Mouse (Mus musculus): Measurements from ENCODE around the gene Abca1. TPM values are rescaled to one million over a fixed set of nuclear protein-coding genes. Genes with fewer than 3 reads are reported as not detected.

Gene Abca1
- polyA plus RNA-seq, 1 experiment from 2014 or later: 6.8 TPM

DNA sequence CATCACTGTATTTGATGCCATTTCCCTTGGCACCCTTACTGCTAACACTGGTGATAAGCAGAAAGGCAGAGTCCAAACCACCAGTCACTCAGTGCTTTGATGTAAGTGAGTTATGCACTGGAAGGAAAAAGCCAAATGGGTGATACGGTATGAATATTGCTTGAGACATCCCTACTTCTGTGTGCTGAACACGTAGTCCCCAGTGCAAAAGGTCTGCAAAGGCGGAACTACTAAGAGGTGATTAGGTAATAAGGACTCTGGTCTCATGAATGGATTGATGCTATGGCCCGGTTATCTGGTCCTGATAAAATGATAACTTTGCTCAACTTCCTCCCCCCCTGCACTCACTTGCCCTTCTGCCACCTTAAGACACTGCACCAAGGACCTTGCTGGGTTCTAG, 26.4 kb upstream of the Abca1 start:
- Histone ChIP-seq H3K9ac (replicated peaks; ENCODE audit: low read depth, low read length) (no peak overlapping the region), H3K4me1 (ENCODE audit: control insufficient read depth, insufficient read depth, low read length) (no peaks in the 10 kb centered on the region), H3K9me3 (ENCODE audit: control insufficient read depth, low read depth, low read length) (no peaks in the 10 kb centered on the region), H3K27ac (ENCODE audit: low read length) (no peak overlapping the region), H3K4me2 (replicated peaks; ENCODE audit: low read depth, low read length) (no peak overlapping the region), H3K36me3 (ENCODE audit: control insufficient read depth, insufficient read depth, low read length) (no peaks in the 10 kb centered on the region), H3K4me3 (ENCODE audit: low read depth, low read length) (no peak overlapping the region), H3K27me3 (ENCODE audit: control insufficient read depth, insufficient read depth, low read length) (no peaks in the 10 kb centered on the region)
- 87% methylated on average over 4 of the region's 4 CpGs for WGBS
- no peak for ATAC-seq (ENCODE audit: insufficient number of reproducible peaks, insufficient read depth, low FRiP score, low read depth)

- no peaks in the 10 kb centered on the region for H3K9me3 ChIP-seq (ENCODE audit: control insufficient read depth, low read depth, low read length)
- H3K36me3 ChIP-seq (ENCODE audit: control insufficient read depth, insufficient read depth, low read length): no peaks in the 10 kb centered on the region
- no peak overlapping the region for H3K9ac ChIP-seq (replicated peaks; ENCODE audit: low read depth, low read length)
- no peak overlapping the region for H3K27ac ChIP-seq (ENCODE audit: low read length)
- no peaks in the 10 kb centered on the region for H3K27me3 ChIP-seq (ENCODE audit: control insufficient read depth, insufficient read depth, low read length)
- ATAC-seq (ENCODE audit: insufficient number of reproducible peaks, insufficient read depth, low FRiP score, low read depth): no peak
- no peak overlapping the region for H3K4me3 ChIP-seq (ENCODE audit: low read depth, low read length)
- no peak overlapping the region for H3K4me2 ChIP-seq (replicated peaks; ENCODE audit: low read depth, low read length)
- WGBS: 75% methylated on average over 6 of the region's 6 CpGs
- H3K4me1 ChIP-seq (ENCODE audit: control insufficient read depth, insufficient read depth, low read length): no peaks in the 10 kb centered on the region
These were observed 21.8 kb upstream of the Abca1 start for GRCm38 (mm10) chr4:53181479-53181878.

DNA sequence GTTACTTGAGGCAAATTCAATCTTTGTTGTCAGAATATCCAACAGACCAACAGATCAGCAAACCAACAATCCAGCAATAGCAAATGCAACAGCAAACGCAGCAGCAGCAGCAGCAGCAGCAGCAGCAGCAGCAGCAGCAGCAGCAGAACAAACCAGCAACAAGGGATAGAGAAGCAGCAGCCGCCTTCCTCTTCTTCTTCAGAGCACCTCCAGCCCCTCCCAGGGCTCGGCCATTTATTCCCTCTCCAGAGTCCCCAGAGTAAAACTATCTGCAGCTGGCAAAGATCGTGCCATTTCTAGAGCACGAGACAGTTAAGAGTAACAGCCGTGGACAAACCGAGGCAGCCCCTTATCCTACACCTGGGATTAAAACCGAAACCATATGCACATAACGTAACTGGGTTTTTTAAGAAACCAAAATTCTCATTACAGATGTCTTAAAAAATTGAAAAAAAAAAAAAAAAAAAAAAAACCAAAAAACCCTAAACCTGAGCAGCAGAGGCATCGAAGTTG, 19.7 kb upstream of the Abca1 start:
- WGBS: 74% methylated on average over 10 of the region's 10 CpGs
- no peaks in the 10 kb centered on the region for H3K4me1 ChIP-seq (ENCODE audit: control insufficient read depth, insufficient read depth, low read length)
- no peak overlapping the region for H3K9ac ChIP-seq (replicated peaks; ENCODE audit: low read depth, low read length)
- H3K9me3 ChIP-seq (ENCODE audit: control insufficient read depth, low read depth, low read length): no peaks in the 10 kb centered on the region
- no peak overlapping the region for H3K27ac ChIP-seq (ENCODE audit: low read length)
- no peaks in the 10 kb centered on the region for H3K36me3 ChIP-seq (ENCODE audit: control insufficient read depth, insufficient read depth, low read length)
- no peak overlapping the region for H3K4me2 ChIP-seq (replicated peaks; ENCODE audit: low read depth, low read length)
- H3K4me3 ChIP-seq (ENCODE audit: low read depth, low read length): no peak overlapping the region
- H3K27me3 ChIP-seq (ENCODE audit: control insufficient read depth, insufficient read depth, low read length): no peaks in the 10 kb centered on the region
- no peak for ATAC-seq (ENCODE audit: insufficient number of reproducible peaks, insufficient read depth, low FRiP score, low read depth)

DNA sequence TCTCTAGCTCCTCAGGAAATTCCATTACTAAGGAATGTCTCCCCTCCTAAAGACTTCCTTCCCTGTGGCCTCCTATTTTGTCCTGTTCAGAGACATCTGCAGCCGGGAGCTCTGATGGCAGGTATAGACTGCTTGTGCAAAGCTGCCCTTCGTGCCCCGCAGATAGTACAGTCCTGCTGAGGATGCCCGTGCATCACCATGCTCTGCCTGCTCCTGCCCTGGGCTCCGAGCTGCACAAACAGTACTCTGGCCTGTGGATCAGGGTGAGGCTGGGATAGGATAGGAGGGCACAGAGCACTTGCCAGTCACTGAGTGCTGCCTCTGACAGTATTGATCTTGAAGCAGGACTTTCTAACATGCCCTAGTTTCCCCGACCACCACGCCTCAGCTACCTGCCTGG, 18.8 kb upstream of the Abca1 start:
- Histone ChIP-seq H3K4me2 (replicated peaks; ENCODE audit: low read depth, low read length) (no peak overlapping the region), H3K4me1 (ENCODE audit: control insufficient read depth, insufficient read depth, low read length) (no peaks in the 10 kb centered on the region), H3K27me3 (ENCODE audit: control insufficient read depth, insufficient read depth, low read length) (no peaks in the 10 kb centered on the region), H3K9me3 (ENCODE audit: control insufficient read depth, low read depth, low read length) (no peaks in the 10 kb centered on the region), H3K9ac (replicated peaks; ENCODE audit: low read depth, low read length) (no peak overlapping the region), H3K27ac (ENCODE audit: low read length) (no peak overlapping the region), H3K4me3 (ENCODE audit: low read depth, low read length) (no peak overlapping the region), H3K36me3 (ENCODE audit: control insufficient read depth, insufficient read depth, low read length) (no peaks in the 10 kb centered on the region)
- no peak for ATAC-seq (ENCODE audit: insufficient number of reproducible peaks, insufficient read depth, low FRiP score, low read depth)
- WGBS: 85% methylated on average over 7 of the region's 7 CpGs

- Histone ChIP-seq H3K9ac (replicated peaks; ENCODE audit: low read depth, low read length) (no peak overlapping the region), H3K27ac (ENCODE audit: low read length) (no peak overlapping the region), H3K4me3 (ENCODE audit: low read depth, low read length) (no peak overlapping the region), H3K4me2 (replicated peaks; ENCODE audit: low read depth, low read length) (no peak overlapping the region), H3K36me3 (ENCODE audit: control insufficient read depth, insufficient read depth, low read length) (no peaks in the 10 kb centered on the region), H3K9me3 (ENCODE audit: control insufficient read depth, low read depth, low read length) (no peaks in the 10 kb centered on the region), H3K27me3 (ENCODE audit: control insufficient read depth, insufficient read depth, low read length) (no peaks in the 10 kb centered on the region), H3K4me1 (ENCODE audit: control insufficient read depth, insufficient read depth, low read length) (no peaks in the 10 kb centered on the region)
- ATAC-seq (ENCODE audit: insufficient number of reproducible peaks, insufficient read depth, low FRiP score, low read depth): no peak
- 92% methylated on average over 8 of the region's 8 CpGs for WGBS
These were observed 18.0 kb upstream of the Abca1 start for GRCm38 (mm10) chr4:53177696-53178095.

DNA sequence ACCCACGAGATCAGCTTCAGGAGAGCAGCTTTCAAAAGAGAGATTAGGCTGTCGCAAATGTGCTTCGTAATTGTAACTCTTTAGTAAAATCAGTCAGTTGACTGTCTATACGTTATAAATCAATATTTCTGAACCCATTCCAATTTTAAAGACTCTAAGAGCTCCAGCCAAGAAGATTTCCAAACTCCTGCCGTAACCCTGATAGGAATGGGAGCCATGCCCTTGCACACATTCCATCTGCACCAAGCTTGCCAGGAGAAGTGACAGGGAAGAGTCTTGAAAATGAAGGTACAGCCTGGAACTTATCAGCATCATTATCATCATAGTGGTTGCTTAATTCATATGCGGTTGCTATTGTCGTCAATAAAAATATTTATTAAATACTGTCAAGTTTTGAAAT, 15.2 kb upstream of the Abca1 start:
- no peaks in the 10 kb centered on the region for H3K9me3 ChIP-seq (ENCODE audit: control insufficient read depth, low read depth, low read length)
- WGBS: 75% methylated on average over 7 of the region's 7 CpGs
- no peak overlapping the region for H3K4me3 ChIP-seq (ENCODE audit: low read depth, low read length)
- H3K9ac ChIP-seq (replicated peaks; ENCODE audit: low read depth, low read length): no peak overlapping the region
- no peak for ATAC-seq (ENCODE audit: insufficient number of reproducible peaks, insufficient read depth, low FRiP score, low read depth)
- H3K4me1 ChIP-seq (ENCODE audit: control insufficient read depth, insufficient read depth, low read length): no peaks in the 10 kb centered on the region
- no peaks in the 10 kb centered on the region for H3K27me3 ChIP-seq (ENCODE audit: control insufficient read depth, insufficient read depth, low read length)
- no peaks in the 10 kb centered on the region for H3K36me3 ChIP-seq (ENCODE audit: control insufficient read depth, insufficient read depth, low read length)
- H3K27ac ChIP-seq (ENCODE audit: low read length): no peak overlapping the region
- H3K4me2 ChIP-seq (replicated peaks; ENCODE audit: low read depth, low read length): no peak overlapping the region

- H3K4me3 ChIP-seq (ENCODE audit: low read depth, low read length): no peak overlapping the region
- no peaks in the 10 kb centered on the region for H3K36me3 ChIP-seq (ENCODE audit: control insufficient read depth, insufficient read depth, low read length)
- no peaks in the 10 kb centered on the region for H3K9me3 ChIP-seq (ENCODE audit: control insufficient read depth, low read depth, low read length)
- no peak overlapping the region for H3K4me2 ChIP-seq (replicated peaks; ENCODE audit: low read depth, low read length)
- no peak for ATAC-seq (ENCODE audit: insufficient number of reproducible peaks, insufficient read depth, low FRiP score, low read depth)
- WGBS: 74% methylated on average over 2 of the region's 2 CpGs
- H3K4me1 ChIP-seq (ENCODE audit: control insufficient read depth, insufficient read depth, low read length): no peaks in the 10 kb centered on the region
- H3K27me3 ChIP-seq (ENCODE audit: control insufficient read depth, insufficient read depth, low read length): no peaks in the 10 kb centered on the region
- H3K9ac ChIP-seq (replicated peaks; ENCODE audit: low read depth, low read length): no peak overlapping the region
- no peak overlapping the region for H3K27ac ChIP-seq (ENCODE audit: low read length)
These were observed 10.7 kb upstream of the Abca1 start for GRCm38 (mm10) chr4:53170403-53170802.

GRCm38 (mm10) chr4:53165231-53165630, 5.5 kb upstream of the Abca1 start:
- Histone ChIP-seq H3K36me3 (ENCODE audit: control insufficient read depth, insufficient read depth, low read length) (no peaks in the 10 kb centered on the region), H3K9me3 (ENCODE audit: control insufficient read depth, low read depth, low read length) (no peaks in the 10 kb centered on the region), H3K4me2 (replicated peaks; ENCODE audit: low read depth, low read length) (no peak overlapping the region), H3K27me3 (ENCODE audit: control insufficient read depth, insufficient read depth, low read length) (no peaks in the 10 kb centered on the region), H3K4me3 (ENCODE audit: low read depth, low read length) (no peak overlapping the region), H3K27ac (ENCODE audit: low read length) (no peak overlapping the region), H3K9ac (replicated peaks; ENCODE audit: low read depth, low read length) (no peak overlapping the region), H3K4me1 (ENCODE audit: control insufficient read depth, insufficient read depth, low read length) (no peaks in the 10 kb centered on the region)
- WGBS: 92% methylated on average over 8 of the region's 25 CpGs
- no peak for ATAC-seq (ENCODE audit: insufficient number of reproducible peaks, insufficient read depth, low FRiP score, low read depth)

GRCm38 (mm10) chr4:53159176-53159575, 519 bp downstream of the Abca1 start:
- H3K4me1 ChIP-seq (ENCODE audit: control insufficient read depth, insufficient read depth, low read length): no peaks in the 10 kb centered on the region
- no peaks in the 10 kb centered on the region for H3K27me3 ChIP-seq (ENCODE audit: control insufficient read depth, insufficient read depth, low read length)
- peak overlapping the region; percentile 67; the same call in 1 of the 2 replicates for H3K27ac ChIP-seq (ENCODE audit: low read length)
- H3K36me3 ChIP-seq (ENCODE audit: control insufficient read depth, insufficient read depth, low read length): no peaks in the 10 kb centered on the region
- H3K4me2 ChIP-seq (replicated peaks; ENCODE audit: low read depth, low read length): peak overlapping the region; percentile 94
- peak overlapping the region; percentile 48 for H3K9ac ChIP-seq (replicated peaks; ENCODE audit: low read depth, low read length)
- no peaks in the 10 kb centered on the region for H3K9me3 ChIP-seq (ENCODE audit: control insufficient read depth, low read depth, low read length)
- under 1% methylated on average over 20 of the region's 20 CpGs for WGBS
- peak; percentile 3; the same call in 1 of the 2 replicates for ATAC-seq (ENCODE audit: insufficient number of reproducible peaks, insufficient read depth, low FRiP score, low read depth)
- H3K4me3 ChIP-seq (ENCODE audit: low read depth, low read length): peak overlapping the region; percentile 64

Data from stomach, embryonic 14.5 days (tissue).